Mouse (Mus musculus) CH12.LX (cell line): ENCODE results near the gene Mcoln1. TPM values are rescaled to one million over a fixed set of nuclear protein-coding genes. Genes with fewer than 3 reads are reported as not detected.

Source experiments
- DNase-seq: peaks from one replicate; pipeline ENCODE4 v3.0.0-alpha.2; 2013; ENCODE audit errors: extremely low read depth
- H3K27ac ChIP-seq: 2 replicates; pipeline ENCODE4 v1.5.1; 2012; ENCODE audit warnings: low read depth, mild to moderate bottlenecking, control low read depth, moderate library complexity; ENCODE audit not compliant: insufficient read depth
- H3K27me3 ChIP-seq: replicated peaks from 2 replicates; pipeline ENCODE3; 2012; ENCODE audit warnings: inconsistent platforms
- H3K36me3 ChIP-seq, 2 experiments: replicated peaks in 1 of 2; 2 replicates each; pipeline versions ENCODE3 to v1.6.1; 2012; ENCODE audit warnings: inconsistent platforms in 1 of 2, low read length in 1 of 2, mild to moderate bottlenecking in 1 of 2, mixed read lengths in 1 of 2, moderate library complexity in 1 of 2; ENCODE audit not compliant: control insufficient read depth in 1 of 2, insufficient read depth in 1 of 2
- H3K4me1 ChIP-seq, 2 experiments: 2 replicates each; pipeline ENCODE4 v1.6.1; 2012; ENCODE audit warnings: inconsistent platforms in 1 of 2, moderate library complexity in 1 of 2; ENCODE audit not compliant: insufficient read depth in 2 of 2, control insufficient read depth in 1 of 2
- H3K4me2 ChIP-seq: 2 replicates; pipeline ENCODE4 v1.6.1; 2012; ENCODE audit warnings: low read depth, mild to moderate bottlenecking, control low read depth; ENCODE audit not compliant: poor library complexity, insufficient read depth, severe bottlenecking
- H3K4me3 ChIP-seq, 3 experiments: fragments of 150-350 bp in 1 of 3; sonication (generic) in 1 of 3; replicated peaks in 1 of 3; 2 replicates each; pipeline versions ENCODE3 to v1.5.1; 2011 to 2012; ENCODE audit warnings: low read depth in 2 of 3, low read length in 2 of 3, mild to moderate bottlenecking in 2 of 3, moderate library complexity in 2 of 3, control low read depth in 1 of 3, improper control_type of control experiment in 1 of 3, inconsistent platforms in 1 of 3, mixed read lengths in 1 of 3; ENCODE audit not compliant: poor library complexity in 1 of 3
- H3K79me2 ChIP-seq: replicated peaks from 2 replicates; pipeline ENCODE4 v1.6.1; 2012; ENCODE audit warnings: mild to moderate bottlenecking, moderate library complexity; ENCODE audit not compliant: control insufficient read depth, poor library complexity, insufficient read depth, severe bottlenecking; ENCODE audit errors: extremely low read depth
- H3K9ac ChIP-seq: 2 replicates; pipeline ENCODE4 v1.6.1; 2012; ENCODE audit warnings: low read depth, mild to moderate bottlenecking, control low read depth, moderate library complexity; ENCODE audit not compliant: insufficient read depth
- H3K9me3 ChIP-seq: replicated peaks from 2 replicates; pipeline ENCODE3; 2012; ENCODE audit warnings: low read length, inconsistent platforms, mixed read lengths
- CHD2 ChIP-seq: IDR thresholded peaks from 2 replicates; pipeline ENCODE4 v1.6.1; 2011; ENCODE audit warnings: low read length, improper control_type of control experiment
- CTCF ChIP-seq, 2 experiments: IDR thresholded peaks in 1 of 2; conservative IDR thresholded peaks in 1 of 2; 2 replicates each; pipeline ENCODE4 v1.5.1; 2011 to 2012; ENCODE audit warnings: low read depth in 2 of 2, low read length in 2 of 2, improper control_type of control experiment in 1 of 2, inconsistent platforms in 1 of 2, mild to moderate bottlenecking in 1 of 2, moderate library complexity in 1 of 2
- E2F4 ChIP-seq: IDR thresholded peaks from 2 replicates; pipeline ENCODE4 v1.6.1; 2011; ENCODE audit warnings: low read depth, low read length, improper control_type of control experiment; ENCODE audit not compliant: insufficient replicate concordance
- EP300 ChIP-seq: IDR thresholded peaks from 2 replicates; pipeline ENCODE4 v1.6.1; 2011; ENCODE audit warnings: low read length, improper control_type of control experiment
- ETS1 ChIP-seq: conservative IDR thresholded peaks from 2 replicates; pipeline ENCODE4 v1.6.1; 2012; ENCODE audit warnings: low read depth, mild to moderate bottlenecking, inconsistent platforms, low read length, improper control_type of control experiment, moderate library complexity
- HCFC1 ChIP-seq: IDR thresholded peaks from 2 replicates; pipeline ENCODE4 v1.6.1; 2012; ENCODE audit warnings: low read depth, mild to moderate bottlenecking, inconsistent platforms, low read length, improper control_type of control experiment
- IRF4 ChIP-seq: IDR thresholded peaks from 2 replicates; pipeline ENCODE4 v1.6.1; 2014; ENCODE audit warnings: low read depth, mild to moderate bottlenecking, inconsistent platforms, low read length, improper control_type of control experiment
- KAT2A ChIP-seq: IDR thresholded peaks from 2 replicates; pipeline ENCODE4 v1.6.1; 2012; ENCODE audit warnings: low read length, improper control_type of control experiment, inconsistent platforms; ENCODE audit not compliant: insufficient replicate concordance
- MAX ChIP-seq: IDR thresholded peaks from 2 replicates; pipeline ENCODE4 v1.6.1; 2011; ENCODE audit warnings: low read length, improper control_type of control experiment
- MXI1 ChIP-seq: IDR thresholded peaks from 2 replicates; pipeline ENCODE4 v1.6.1; 2011; ENCODE audit warnings: mild to moderate bottlenecking, low read depth, low read length, improper control_type of control experiment
- MYC ChIP-seq: IDR thresholded peaks from 2 replicates; pipeline ENCODE4 v1.6.1; 2011; ENCODE audit warnings: low read depth, mild to moderate bottlenecking, improper control_type of control experiment, low read length
- NRF1 ChIP-seq: IDR thresholded peaks from 2 replicates; pipeline ENCODE4 v1.6.1; 2014; ENCODE audit warnings: low read depth, mild to moderate bottlenecking, inconsistent platforms, low read length, improper control_type of control experiment, moderate library complexity
- RCOR1 ChIP-seq: conservative IDR thresholded peaks from 2 replicates; pipeline ENCODE4 v1.6.1; 2012; ENCODE audit warnings: low read depth, mild to moderate bottlenecking, inconsistent platforms, low read length, improper control_type of control experiment
- SIN3A ChIP-seq: IDR thresholded peaks from 2 replicates; pipeline ENCODE4 v1.6.1; 2012; ENCODE audit warnings: low read length, improper control_type of control experiment, inconsistent platforms
- SMC3 ChIP-seq: IDR thresholded peaks from 2 replicates; pipeline ENCODE4 v1.6.1; 2011; ENCODE audit warnings: low read depth, low read length, improper control_type of control experiment
- TBP ChIP-seq: conservative IDR thresholded peaks from 2 replicates; pipeline ENCODE4 v1.6.1; 2011; ENCODE audit warnings: low read depth, low read length, improper control_type of control experiment
- USF2 ChIP-seq: conservative IDR thresholded peaks from 2 replicates; pipeline ENCODE4 v1.6.1; 2011; ENCODE audit warnings: low read depth, low read length, improper control_type of control experiment
- ZC3H11A ChIP-seq: IDR thresholded peaks from 2 replicates; pipeline ENCODE4 v1.6.1; 2012; ENCODE audit warnings: low read depth, mild to moderate bottlenecking, inconsistent platforms, low read length, improper control_type of control experiment
- ZMIZ1 ChIP-seq: IDR thresholded peaks from 2 replicates; pipeline ENCODE4 v1.6.1; 2012; ENCODE audit warnings: low read depth, mild to moderate bottlenecking, inconsistent platforms, low read length, improper control_type of control experiment
- ZNF384 ChIP-seq: IDR thresholded peaks from 2 replicates; pipeline ENCODE4 v1.6.1; 2012; ENCODE audit warnings: low read depth, low read length, improper control_type of control experiment, inconsistent platforms
- dilution Hi-C: fragments of 300-500 bp; cut with MboI; formaldehyde crosslinking; loops from 2 replicates; pipeline ENCODE4 v1.14.3; 2020; ENCODE audit warnings: low sequenced_read_pairs; ENCODE audit not compliant: extremely low pct_unique_long_range_greater_than_20kb, extremely low pct_ligation_motif_present
- in situ Hi-C: fragments of 300-500 bp; cut with MboI; formaldehyde crosslinking; loops from 3 replicates; pipeline ENCODE4 v1.14.3; 2019; ENCODE audit warnings: low sequenced_read_pairs, low pct_ligation_motif_present, low pct_unique_long_range_greater_than_20kb, mixed read lengths
- polyA plus RNA-seq: library from polyadenylated mRNA; unstranded; fragments of >175 nt; gene quantifications from 2 replicates; pipeline ENCODE4 v1.2.1, GENCODE M21; 2012; ENCODE audit warnings: low read depth; ENCODE audit not compliant: insufficient read length
- total RNA-seq, 2 experiments: library from RNA; depleted of rRNA; stranded (reverse); fragments of 300-350 nt in 1 of 2; fragments of >200 nt in 1 of 2; gene quantifications; 2 replicates each; pipeline ENCODE4 v1.2.3; 2012 to 2014

Mcoln1 gene
- total and polyA plus RNA-seq, 3 experiments = 13.0 to 28.0 (median 20.5) TPM

GRCm38 (mm10) chr8:3496428-3496748 is 3.9 kb upstream of the Mcoln1 start:
- Histone ChIP-seq H3K27me3 (peaks cover 59% of the 10 kb centered on the region), H3K9me3 (no peaks in the 10 kb centered on the region), H3K36me3 (no peaks in the 10 kb centered on the region), H3K79me2 (no peaks in the 10 kb centered on the region), H3K9ac (no peak overlapping the region), H3K4me1 (peaks cover 3 to 6% of the 10 kb centered on the region in 2 experiments; a peak in 2 of 4 replicates), H3K4me3 (no peak overlapping the region), H3K4me2 (no peak overlapping the region), H3K27ac (no peak overlapping the region)
- no peak for TF ChIP-seq RCOR1
- TF ChIP-seq SMC3 = no peak
- no peak for TF ChIP-seq ZNF384
- TF ChIP-seq IRF4 = no peak
- TF ChIP-seq CHD2 = no peak
- TF ChIP-seq CTCF (conservative IDR thresholded peaks at IDR 0.05 in 1 of 2, IDR thresholded peaks at IDR 0.05 in 1 of 2; ENCODE audit: low read depth in 2 of 2, low read length in 2 of 2) = no peak
- TF ChIP-seq TBP = no peak
- no peak for TF ChIP-seq KAT2A
- no peak for TF ChIP-seq HCFC1
- TF ChIP-seq ETS1 = no peak
- in situ Hi-C loops (no loop called here), dilution Hi-C loops (no loop called here)
- DNase-seq = no peak

- TF ChIP-seq SIN3A (no peak), NRF1 (no peak), ZC3H11A (no peak), MYC (no peak), ZMIZ1 (no peak), MAX (no peak), USF2 (no peak), ETS1 (no peak), SMC3 (no peak), CTCF (conservative IDR thresholded peaks at IDR 0.05 in 1 of 2, IDR thresholded peaks at IDR 0.05 in 1 of 2; ENCODE audit: low read depth in 2 of 2, low read length in 2 of 2) (no peak), MXI1 (no peak), E2F4 (no peak), EP300 (no peak)
- Histone ChIP-seq H3K79me2 (no peaks in the 10 kb centered on the region), H3K27me3 (peaks cover 38% of the 10 kb centered on the region), H3K27ac (no peak overlapping the region), H3K9ac (no peak overlapping the region), H3K36me3 (peaks cover 0 to under 1% of the 10 kb centered on the region in 2 experiments), H3K4me3 (no peak overlapping the region), H3K9me3 (no peaks in the 10 kb centered on the region), H3K4me2 (no peak overlapping the region), H3K4me1 (peaks cover 2 to 15% of the 10 kb centered on the region in 2 experiments; a peak in 3 of 4 replicates)
- dilution Hi-C loops = no loop called here
- no peak for DNase-seq
- in situ Hi-C loops = no loop called here
These were observed 1.7 kb upstream of the Mcoln1 start for GRCm38 (mm10) chr8:3498583-3498982.
